Mouse (Mus musculus): Measurements from ENCODE around the gene D17Wsu92e. TPM values are rescaled to one million over a fixed set of nuclear protein-coding genes. Genes with fewer than 3 reads are reported as not detected.

Gene D17Wsu92e
- total RNA-seq, 2 experiments from 2014 or later = 76.6 to 90.1 TPM

DNA sequence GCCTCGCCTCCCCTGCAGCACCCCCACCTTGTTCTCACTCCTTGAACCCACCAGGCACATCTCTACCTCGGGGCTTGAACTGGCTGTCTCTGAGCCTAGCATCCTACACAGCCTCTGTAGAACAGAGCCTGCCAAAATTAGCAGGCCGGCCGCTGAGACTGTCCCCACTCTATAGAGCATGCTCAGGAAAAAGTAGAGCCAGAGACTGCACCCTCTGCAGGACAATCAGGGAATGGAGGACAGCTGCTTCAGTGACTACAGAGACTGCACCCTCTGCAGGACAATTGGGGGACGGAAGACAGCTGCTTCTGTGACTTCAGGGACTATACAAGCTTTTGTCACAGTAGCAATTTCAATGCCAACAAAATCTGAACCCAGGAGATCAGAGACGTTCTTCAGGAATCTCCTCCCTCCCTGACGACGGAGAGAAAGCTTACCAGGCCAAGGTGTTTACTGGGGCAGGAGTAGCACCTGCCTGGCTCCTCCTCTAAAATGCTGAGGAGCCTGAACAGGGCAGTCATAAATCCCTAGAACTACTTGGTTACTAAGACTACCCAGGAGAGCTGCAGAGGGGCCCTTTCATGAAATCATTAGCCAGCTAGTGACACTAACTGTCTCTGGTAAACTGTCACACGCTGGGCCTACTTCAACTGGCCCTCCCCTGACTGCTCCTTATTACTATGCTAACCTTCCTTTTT is 58.7 kb downstream of the D17Wsu92e start:
- ATAC-seq (replicated peaks; ENCODE audit: low FRiP score, low TSS enrichment, poor library complexity, severe bottlenecking) = peak; percentile 82

- no peak for ATAC-seq (replicated peaks; ENCODE audit: low FRiP score, low TSS enrichment, poor library complexity, severe bottlenecking)
These were observed 60.3 kb downstream of the D17Wsu92e start for GRCm38 (mm10) chr17:27760169-27760568.

- ATAC-seq (replicated peaks; ENCODE audit: low FRiP score, low TSS enrichment, poor library complexity, severe bottlenecking) = no peak
These were observed 68.9 kb downstream of the D17Wsu92e start for GRCm38 (mm10) chr17:27751314-27752202.

- ATAC-seq (replicated peaks; ENCODE audit: low FRiP score, low TSS enrichment, poor library complexity, severe bottlenecking) = no peak
These were observed 70.0 kb downstream of the D17Wsu92e start for GRCm38 (mm10) chr17:27750451-27750942.

- ATAC-seq (replicated peaks; ENCODE audit: low FRiP score, low TSS enrichment, poor library complexity, severe bottlenecking) = no peak
These were observed 72.3 kb downstream of the D17Wsu92e start for GRCm38 (mm10) chr17:27748123-27748522.

DNA sequence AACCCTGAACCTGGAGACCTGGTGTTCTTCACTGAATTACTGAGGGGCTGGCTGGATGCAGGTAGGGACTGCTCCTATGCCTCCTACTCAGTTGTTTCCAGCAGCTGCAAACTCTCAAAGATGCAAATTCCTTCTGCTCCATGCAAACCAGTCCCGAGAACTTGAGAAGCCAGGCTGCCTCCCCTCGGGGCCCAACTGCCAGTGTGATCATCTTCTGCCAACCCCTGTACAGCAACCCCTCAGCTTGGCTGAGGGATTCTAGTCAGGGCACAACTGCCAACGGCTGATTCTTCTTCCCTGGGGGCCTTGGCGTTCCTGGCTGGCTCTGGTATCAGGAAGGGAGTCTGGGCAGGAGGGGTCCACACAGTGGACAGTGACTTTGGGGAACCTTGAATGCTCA is 74.0 kb downstream of the D17Wsu92e start:
- no peak for ATAC-seq (replicated peaks; ENCODE audit: low FRiP score, low TSS enrichment, poor library complexity, severe bottlenecking)

- ATAC-seq (replicated peaks; ENCODE audit: low FRiP score, low TSS enrichment, poor library complexity, severe bottlenecking) = no peak
These were observed 79.5 kb downstream of the D17Wsu92e start for GRCm38 (mm10) chr17:27740961-27741360.

- ATAC-seq (replicated peaks; ENCODE audit: low FRiP score, low TSS enrichment, poor library complexity, severe bottlenecking) = peak; percentile 77
These were observed 85.9 kb downstream of the D17Wsu92e start for GRCm38 (mm10) chr17:27734344-27735073.

DNA sequence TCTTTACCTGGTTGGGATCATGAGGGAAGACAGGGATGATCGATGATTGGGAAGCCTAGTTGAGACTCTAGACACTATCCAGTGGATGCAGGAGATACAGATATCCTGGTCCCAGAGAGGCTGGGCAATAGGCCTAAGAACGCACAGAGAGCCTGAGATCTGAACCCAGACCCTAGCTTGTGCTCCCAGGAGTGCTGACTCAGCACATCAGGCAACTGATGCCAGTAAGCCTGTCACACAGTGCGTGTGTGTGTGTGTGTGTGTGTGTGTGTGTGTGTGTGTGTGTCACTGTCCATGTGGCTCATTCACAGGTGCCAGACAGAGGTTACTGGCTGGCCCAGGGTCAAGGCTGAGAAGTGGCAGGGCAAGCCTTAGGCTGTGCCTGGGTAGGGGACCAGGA is 87.8 kb downstream of the D17Wsu92e start:
- no peak for ATAC-seq (replicated peaks; ENCODE audit: low FRiP score, low TSS enrichment, poor library complexity, severe bottlenecking)

DNA sequence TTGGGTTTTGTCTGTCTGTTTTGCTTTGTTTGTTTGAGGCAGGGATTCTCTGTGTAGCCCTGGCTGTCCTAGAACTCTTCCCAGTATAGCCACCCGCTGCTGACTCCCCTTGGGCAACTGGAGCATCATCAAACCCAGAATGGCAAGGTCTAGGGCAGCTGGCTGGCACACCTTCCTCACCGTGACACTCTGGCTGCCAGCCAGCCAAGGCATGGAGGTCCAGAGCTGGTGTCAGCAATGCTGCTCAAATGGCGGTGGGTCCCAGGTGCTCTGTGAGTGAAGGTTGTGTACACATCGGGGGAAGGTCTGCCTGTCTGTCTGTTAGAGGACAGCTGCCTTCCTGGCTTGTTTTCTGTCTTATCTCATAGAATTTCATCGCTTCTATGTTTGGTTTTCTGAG is 88.3 kb downstream of the D17Wsu92e start:
- ATAC-seq (replicated peaks; ENCODE audit: low FRiP score, low TSS enrichment, poor library complexity, severe bottlenecking) = no peak

DNA sequence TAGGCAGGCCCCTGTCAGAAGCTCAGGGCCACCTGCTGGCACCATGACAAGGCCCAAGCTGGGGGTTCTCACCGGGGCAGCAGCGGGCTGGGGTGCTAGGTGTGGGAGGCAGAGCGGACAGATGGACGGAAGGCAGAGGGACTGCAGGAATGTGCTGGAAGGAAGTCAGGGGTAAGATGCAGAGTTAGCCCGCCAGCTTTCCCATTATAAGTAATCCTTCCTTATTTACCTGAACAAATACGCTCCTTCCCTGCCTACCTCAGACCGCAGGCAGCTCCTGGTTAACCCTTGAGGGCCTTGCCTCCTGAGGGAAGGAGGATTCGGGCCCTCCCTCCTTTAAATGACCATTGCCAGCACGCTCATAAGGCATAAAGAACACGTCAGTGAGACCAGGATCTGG is 91.7 kb downstream of the D17Wsu92e start, which contains the start of gene Spdef:
Gene Spdef, minus strand, starts transcription at position 186 of the 400 bp plus-strand sequence.
- ATAC-seq (replicated peaks; ENCODE audit: low FRiP score, low TSS enrichment, poor library complexity, severe bottlenecking) = no peak

DNA sequence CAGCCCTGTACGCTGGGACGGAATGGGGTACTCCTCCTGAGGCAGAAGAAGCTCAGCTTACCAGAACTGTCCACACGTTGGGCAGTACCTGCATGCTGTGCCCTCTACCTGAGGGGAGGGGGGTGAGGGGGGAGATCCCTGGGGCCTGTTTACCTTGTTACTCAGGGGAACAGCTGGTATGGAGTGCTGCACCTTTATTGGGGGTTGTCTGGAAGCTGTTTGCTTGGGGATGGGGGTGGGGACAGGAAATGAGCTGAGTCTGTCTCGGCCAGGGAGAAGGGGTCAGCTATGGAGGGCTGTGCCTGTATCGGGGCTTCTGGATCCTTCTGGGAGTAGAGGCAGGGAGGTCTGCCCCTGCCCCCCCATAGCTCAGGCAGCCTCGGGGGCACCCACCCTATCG is 93.9 kb downstream of the D17Wsu92e start:
- no peak for ATAC-seq (replicated peaks; ENCODE audit: low FRiP score, low TSS enrichment, poor library complexity, severe bottlenecking)

DNA sequence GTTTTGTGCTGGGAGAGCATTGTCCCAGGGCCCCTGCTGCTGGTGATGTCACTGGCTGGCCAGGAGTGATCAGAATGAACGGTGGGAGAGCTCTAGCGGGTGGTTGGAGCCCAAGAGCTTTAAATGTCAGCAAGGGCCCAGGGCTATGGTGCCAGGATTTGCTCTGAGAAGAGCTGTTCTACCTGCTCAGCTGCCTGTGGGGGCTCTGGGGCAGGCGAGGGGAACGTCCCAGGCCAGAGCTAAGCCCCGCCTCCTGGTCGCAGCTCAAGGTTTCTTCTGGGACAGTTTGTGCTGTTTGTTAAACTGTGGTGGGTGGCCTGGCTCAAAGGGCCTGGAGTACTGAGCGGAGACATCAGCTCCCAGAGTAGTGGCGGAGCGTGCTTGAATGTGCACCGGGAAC is 95.0 kb downstream of the D17Wsu92e start:
- no peak for ATAC-seq (replicated peaks; ENCODE audit: low FRiP score, low TSS enrichment, poor library complexity, severe bottlenecking)

DNA sequence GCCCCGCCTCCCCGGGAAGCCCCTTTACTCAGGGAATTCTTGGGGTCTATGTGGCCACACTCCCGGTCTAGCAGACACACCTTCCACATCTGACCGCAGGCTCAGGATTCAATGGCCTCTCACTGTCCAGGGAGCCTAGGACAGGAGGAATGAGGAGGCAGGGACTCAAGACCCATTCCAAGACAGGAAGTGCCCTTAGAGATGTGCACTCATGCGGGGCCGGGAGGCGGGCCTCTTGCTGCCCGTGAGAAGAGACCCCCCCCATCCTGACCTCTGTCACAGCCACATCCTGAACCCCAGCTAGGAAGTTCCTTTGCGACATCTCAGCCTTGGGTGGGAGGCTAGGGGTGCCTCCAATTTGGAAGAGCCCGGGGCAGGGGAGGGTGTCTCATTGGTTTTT is 95.4 kb downstream of the D17Wsu92e start:
- no peak for ATAC-seq (replicated peaks; ENCODE audit: low FRiP score, low TSS enrichment, poor library complexity, severe bottlenecking)

DNA sequence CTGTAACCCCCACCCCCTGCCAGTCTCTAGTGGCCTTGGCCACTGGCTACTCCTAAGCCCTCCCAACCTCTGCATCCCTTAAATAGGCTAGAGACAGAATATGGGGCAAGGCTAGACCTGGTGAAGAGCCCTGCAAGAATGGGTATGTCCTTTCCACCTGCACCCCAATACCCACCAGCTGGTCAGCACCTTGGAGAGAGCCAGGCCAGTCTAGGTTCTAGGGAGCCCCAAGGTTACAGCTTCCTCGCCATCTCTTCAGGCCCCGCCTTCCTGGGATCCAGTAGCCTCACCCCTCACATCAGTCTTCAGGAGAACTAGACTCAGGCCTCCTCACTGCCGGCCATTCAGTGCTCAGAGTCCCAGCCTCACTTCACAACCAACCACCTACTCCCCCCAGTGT is 96.1 kb downstream of the D17Wsu92e start:
- no peak for ATAC-seq (replicated peaks; ENCODE audit: low FRiP score, low TSS enrichment, poor library complexity, severe bottlenecking)

- ATAC-seq (replicated peaks; ENCODE audit: low FRiP score, low TSS enrichment, poor library complexity, severe bottlenecking) = no peak
These were observed 99.3 kb downstream of the D17Wsu92e start for GRCm38 (mm10) chr17:27721125-27721664.

DNA sequence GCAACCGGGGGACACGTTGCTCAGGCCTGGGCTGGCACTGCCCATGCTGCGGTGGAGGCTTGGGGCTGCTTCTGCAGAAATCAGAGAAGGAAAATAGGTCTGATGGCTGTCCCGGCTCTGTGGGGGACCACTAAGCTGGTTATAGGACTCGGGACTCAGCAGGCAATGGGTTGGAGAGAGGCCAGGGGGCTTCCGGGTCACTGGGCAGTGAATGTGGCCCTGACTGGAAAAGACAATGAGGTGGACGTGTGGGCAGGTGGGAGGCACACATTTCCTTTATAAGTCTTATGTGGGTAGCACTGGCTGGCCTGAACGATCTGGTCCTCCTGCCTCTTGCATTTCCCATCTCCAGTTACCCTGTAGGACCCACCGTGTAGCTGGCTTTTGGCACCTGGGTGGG is 100.1 kb downstream of the D17Wsu92e start:
- no peak for ATAC-seq (replicated peaks; ENCODE audit: low FRiP score, low TSS enrichment, poor library complexity, severe bottlenecking)

DNA sequence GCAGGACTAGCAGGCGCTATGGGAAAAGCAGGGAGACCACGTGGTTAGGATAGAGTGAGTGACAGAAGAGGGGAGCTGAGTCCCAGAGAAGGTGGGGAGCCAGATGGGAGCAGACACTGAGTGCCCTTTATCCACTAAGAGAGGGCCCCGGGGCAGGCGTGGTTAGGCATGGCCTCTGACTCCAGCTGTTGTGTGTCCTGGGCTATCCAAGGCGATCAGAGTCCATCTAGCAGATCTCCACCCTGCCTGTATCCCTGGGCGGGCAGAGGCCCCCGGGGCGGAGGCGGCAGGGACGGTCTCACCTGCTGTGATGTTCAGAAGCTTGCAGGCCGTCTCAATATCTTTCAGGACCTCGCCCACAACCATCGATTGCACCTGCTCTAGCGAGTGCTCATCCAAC is 100.8 kb downstream of the D17Wsu92e start:
- no peak for ATAC-seq (replicated peaks; ENCODE audit: low FRiP score, low TSS enrichment, poor library complexity, severe bottlenecking)

GRCm38 (mm10) chr17:27718250-27718649 is 102.2 kb downstream of the D17Wsu92e start:
- ATAC-seq (replicated peaks; ENCODE audit: low FRiP score, low TSS enrichment, poor library complexity, severe bottlenecking) = no peak

GRCm38 (mm10) chr17:27716804-27717203 is 103.6 kb downstream of the D17Wsu92e start:
- 0 out of 2 replicates have a peak, but pooled peaks have one; percentile 40 for ATAC-seq (replicated peaks; ENCODE audit: low FRiP score, low TSS enrichment, poor library complexity, severe bottlenecking)

Measured in megakaryocyte-erythroid progenitor cell, adult 5-6 weeks (primary cell).